Mouse (Mus musculus) kidney, adult 2 months (tissue): Measurements from ENCODE around the gene Snrpd2.

Experiments
- CTCF ChIP-seq: fragments of 200-500 bp; conservative IDR thresholded peaks from 2 replicates; pipeline ENCODE4 v1.5.1; 2011; ENCODE audit warnings: low read depth, mild to moderate bottlenecking, control low read depth, low read length, moderate library complexity, mixed read lengths; ENCODE audit not compliant: insufficient read depth, insufficient read length
- POLR2A ChIP-seq: fragments of 200-500 bp; IDR thresholded peaks from one replicate; pipeline ENCODE4 v1.6.1; 2011; ENCODE audit warnings: low read depth, low read length, control low read depth

DNA sequence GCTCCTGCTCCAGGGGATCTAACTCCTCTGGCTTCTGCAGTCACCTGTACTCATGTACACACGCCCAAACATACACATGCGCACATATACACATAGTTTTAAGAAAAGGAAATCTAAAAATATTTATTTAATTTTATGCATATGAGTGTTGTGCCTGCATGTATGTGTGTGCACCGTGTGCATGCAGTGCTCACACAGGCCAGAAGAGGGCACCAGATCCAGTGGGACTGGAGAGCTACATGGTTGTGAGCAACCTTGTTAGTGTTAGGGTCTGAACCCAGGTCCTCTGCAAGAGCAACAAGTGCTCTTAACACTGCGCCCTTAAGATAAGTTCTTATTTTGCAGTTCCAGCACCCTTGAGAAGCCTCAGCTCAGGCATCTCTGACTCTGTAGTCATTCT, 45.2 kb downstream of the Snrpd2 start:
- no peak for TF ChIP-seq POLR2A
- TF ChIP-seq CTCF, result no peak
